Mouse (Mus musculus) cerebellum, adult (tissue): ENCODE results near the gene Pik3ip1.

Experiments used
- ATAC-seq: cut with Nextera tagmentation; 2 replicates; pipeline ENCODE4 v1.9.2; 2017; ENCODE audit warnings: mild to moderate bottlenecking, moderate library complexity, mixed read lengths; ENCODE audit not compliant: insufficient number of reproducible peaks, low FRiP score, low TSS enrichment

Pik3ip1 gene

GRCm38 (mm10) chr11:3301075-3301474 lies 29.1 kb upstream of the Pik3ip1 start:
- ATAC-seq = no peak

GRCm38 (mm10) chr11:3302385-3302784 lies 27.8 kb upstream of the Pik3ip1 start:
- ATAC-seq = no peak

- ATAC-seq = no peak
Observed at GRCm38 (mm10) chr11:3302792-3303191, 27.4 kb upstream of the Pik3ip1 start.

GRCm38 (mm10) chr11:3305821-3306220 lies 24.4 kb upstream of the Pik3ip1 start:
- ATAC-seq = no peak

- ATAC-seq = no peak
Observed at GRCm38 (mm10) chr11:3307875-3308274, 22.3 kb upstream of the Pik3ip1 start.

- ATAC-seq = no peak
Observed at GRCm38 (mm10) chr11:3309884-3310283, 20.3 kb upstream of the Pik3ip1 start.

- no peak for ATAC-seq
Observed at GRCm38 (mm10) chr11:3310789-3311585, 19.2 kb upstream of the Pik3ip1 start.

- no peak for ATAC-seq
Observed at GRCm38 (mm10) chr11:3311586-3312347, 18.4 kb upstream of the Pik3ip1 start.

GRCm38 (mm10) chr11:3313294-3313693 lies 16.9 kb upstream of the Pik3ip1 start:
- no peak for ATAC-seq

- no peak; the same call in 1 of the 2 replicates for ATAC-seq
Observed at GRCm38 (mm10) chr11:3314148-3314547, 16.1 kb upstream of the Pik3ip1 start.

GRCm38 (mm10) chr11:3318286-3318685 lies 11.9 kb upstream of the Pik3ip1 start:
- no peak for ATAC-seq

GRCm38 (mm10) chr11:3328271-3328670 lies 1.9 kb upstream of the Pik3ip1 start:
- no peak for ATAC-seq

GRCm38 (mm10) chr11:3328806-3329775 lies 1.1 kb upstream of the Pik3ip1 start:
- no peak for ATAC-seq

GRCm38 (mm10) chr11:3330566-3330965 lies 365 bp downstream of the Pik3ip1 start:
- peak; percentile 63; the same call in 1 of the 2 replicates for ATAC-seq

GRCm38 (mm10) chr11:3330991-3331750 lies 970 bp downstream of the Pik3ip1 start:
- no peak for ATAC-seq

GRCm38 (mm10) chr11:3331756-3332642 lies 1.8 kb downstream of the Pik3ip1 start:
- ATAC-seq = peak; percentile 85

- no peak for ATAC-seq
Observed at GRCm38 (mm10) chr11:3333111-3333695, 3.0 kb downstream of the Pik3ip1 start.

GRCm38 (mm10) chr11:3334141-3334710 lies 4.0 kb downstream of the Pik3ip1 start:
- ATAC-seq = no peak
